ENCODE assay signal across 19 mouse cellular contexts in the genomic region with DNA sequence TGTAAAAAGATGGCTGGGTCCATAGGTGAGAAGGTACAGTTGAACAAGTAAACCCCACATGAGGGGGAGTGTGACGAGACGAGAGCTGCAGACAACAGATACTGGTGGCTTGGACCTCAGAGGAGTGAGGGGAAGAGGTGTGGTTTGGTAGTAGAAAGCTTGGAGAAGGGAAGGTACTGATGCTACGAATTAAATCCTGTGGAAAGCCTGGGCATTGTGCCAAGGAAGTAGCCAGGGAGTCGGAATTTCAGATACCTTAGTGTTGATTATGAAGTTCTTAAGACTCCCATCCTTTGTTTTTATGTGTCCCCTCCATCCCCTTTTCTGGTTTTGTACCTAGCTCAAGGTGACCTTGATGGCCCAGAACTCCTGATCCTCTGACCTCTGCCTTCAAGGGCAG.
DNase-seq lines count a peak whose midpoint lies in the region; ATAC-seq and TF ChIP-seq lines count a peak whose summit lies in the region.
"Had no signal": no experiment of that assay in that cellular context is flagged by ENCODE, and none has a peak within 500 bp of the region (broad histone marks: within the 10 kb centered on the region; RNA-seq: fewer than 3 reads in every experiment).

No protein-coding gene starts in this region.

- no peak for DNase-seq in heart, adult 8-10 months (ENCODE audit: low spot score)
- DNase-seq in kidney, adult 18-20 months, result no peak
- peak; percentile 53 for DNase-seq in 3T3-L1 (ENCODE audit: low read depth, low spot score)
- DNase-seq in stomach, postnatal 0 days (ENCODE audit: low spot score), result no peak
- DNase-seq: adrenal gland, adult 2 months; adrenal gland, postnatal 25 days; forebrain, postnatal 0 days; gastrocnemius, postnatal 36 days; heart, adult 18-20 months; heart, postnatal 36 days had no signal

- no peak overlapping the region for H3K4me2 ChIP-seq in heart, embryonic 12.5 days
- H3K4me2 ChIP-seq in kidney, embryonic 15.5 days, result no peak overlapping the region
- no peak overlapping the region for H3K4me2 ChIP-seq in stomach, postnatal 0 days (replicated peaks; ENCODE audit: low read depth)
- H3K4me2 ChIP-seq: embryonic facial prominence, embryonic 13.5 days; forebrain, embryonic 13.5 days; heart, embryonic 11.5 days; hindbrain, embryonic 12.5 days had no signal

- H3K27me3 ChIP-seq in heart, embryonic 12.5 days (replicated peaks), result no peaks in the 10 kb centered on the region
- no peaks in the 10 kb centered on the region for H3K27me3 ChIP-seq in kidney, embryonic 15.5 days
- H3K27me3 ChIP-seq in stomach, postnatal 0 days (ENCODE audit: control insufficient read depth, insufficient read depth, low read length), result no peaks in the 10 kb centered on the region
- H3K27me3 ChIP-seq: CH12.LX; embryonic facial prominence, embryonic 13.5 days; forebrain, embryonic 13.5 days; hindbrain, embryonic 12.5 days had no signal

- no peak for ATAC-seq in heart, embryonic 12.5 days (ENCODE audit: insufficient number of reproducible peaks, low FRiP score)
- no peak for ATAC-seq in kidney, embryonic 15.5 days (replicated peaks; ENCODE audit: low FRiP score)
- ATAC-seq in stomach, postnatal 0 days (ENCODE audit: low FRiP score, low TSS enrichment), result no peak
- no peak for ATAC-seq in erythroblast, adult 5-6 weeks (replicated peaks; ENCODE audit: low FRiP score, poor library complexity, severe bottlenecking)
- ATAC-seq: forebrain, embryonic 13.5 days; forebrain, postnatal 0 days; hindbrain, embryonic 16.5 days had no signal

- no peak overlapping the region for H3K4me3 ChIP-seq in heart, embryonic 12.5 days
- H3K4me3 ChIP-seq in kidney, embryonic 15.5 days (replicated peaks), result no peak overlapping the region
- H3K4me3 ChIP-seq in stomach, postnatal 0 days (ENCODE audit: low read depth, low read length), result no peak overlapping the region
- H3K4me3 ChIP-seq: embryonic facial prominence, embryonic 13.5 days; forebrain, embryonic 13.5 days; hindbrain, embryonic 12.5 days had no signal

- no peak for TF ChIP-seq EP300 in stomach, postnatal 0 days (optimal IDR thresholded peaks at IDR 0.05)

- no peak for TF ChIP-seq CTCF in stomach, postnatal 0 days (IDR thresholded peaks at IDR 0.05; ENCODE audit: low read depth)

- 44% methylated on average over 4 of the region's 4 CpGs for WGBS in heart, embryonic 12.5 days
- 52% methylated on average over 4 of the region's 4 CpGs for WGBS in kidney, embryonic 15.5 days
- WGBS in stomach, postnatal 0 days, result 47% methylated on average over 4 of the region's 4 CpGs

- peaks cover 60% of the 10 kb centered on the region for H3K36me3 ChIP-seq in heart, embryonic 12.5 days
- peaks cover 66% of the 10 kb centered on the region for H3K36me3 ChIP-seq in kidney, embryonic 15.5 days
- H3K36me3 ChIP-seq in stomach, postnatal 0 days (ENCODE audit: control insufficient read depth, insufficient read depth, low read length), result peaks cover 9% of the 10 kb centered on the region; the same call in 1 of the 2 replicates

- H3K9ac ChIP-seq in heart, embryonic 12.5 days, result no peak overlapping the region
- no peak overlapping the region for H3K9ac ChIP-seq in kidney, embryonic 15.5 days
- H3K9ac ChIP-seq in stomach, postnatal 0 days (ENCODE audit: low read length), result no peak overlapping the region
- H3K9ac ChIP-seq: embryonic facial prominence, embryonic 13.5 days; forebrain, embryonic 13.5 days; forebrain, postnatal 0 days; hindbrain, embryonic 12.5 days had no signal

- H3K27ac ChIP-seq in heart, embryonic 12.5 days (ENCODE audit: poor library complexity, severe bottlenecking), result 0 out of 2 replicates have a peak overlapping the region, but pooled peaks have one; percentile 18
- H3K27ac ChIP-seq in kidney, embryonic 15.5 days, result 0 out of 2 replicates have a peak overlapping the region, but pooled peaks have one; percentile 5
- H3K27ac ChIP-seq in stomach, postnatal 0 days (replicated peaks), result peak overlapping the region; percentile 63; the same call in 1 of the 2 replicates
- H3K27ac ChIP-seq: embryonic facial prominence, embryonic 13.5 days; forebrain, embryonic 13.5 days; hindbrain, embryonic 12.5 days had no signal

- H3K4me1 ChIP-seq in heart, embryonic 12.5 days (replicated peaks), result peaks cover 10% of the 10 kb centered on the region
- peaks cover 8% of the 10 kb centered on the region for H3K4me1 ChIP-seq in kidney, embryonic 15.5 days
- H3K4me1 ChIP-seq in stomach, postnatal 0 days (replicated peaks; ENCODE audit: control insufficient read depth, insufficient read depth), result no peaks in the 10 kb centered on the region
- H3K4me1 ChIP-seq: forebrain, embryonic 13.5 days; hindbrain, embryonic 12.5 days had no signal

- no peaks in the 10 kb centered on the region for H3K9me3 ChIP-seq in heart, embryonic 12.5 days (replicated peaks)
- H3K9me3 ChIP-seq in kidney, embryonic 15.5 days (replicated peaks), result no peaks in the 10 kb centered on the region
- H3K9me3 ChIP-seq in stomach, postnatal 0 days (ENCODE audit: control insufficient read depth, low read length), result no peaks in the 10 kb centered on the region
- H3K9me3 ChIP-seq: embryonic facial prominence, embryonic 13.5 days; forebrain, embryonic 13.5 days; hindbrain, embryonic 12.5 days had no signal

Comparison
In these comparisons a context has a peak if more than half of its experiments do, and no peak if none do; other contexts are left out.
1. H3K27ac ChIP-seq: peak in every context shown above with its lines; median percentile 63 in stomach, postnatal 0 days; 18 in heart, embryonic 12.5 days; 5 in kidney, embryonic 15.5 days.